Mouse (Mus musculus) cerebellum, postnatal 4 days (tissue): ENCODE results near the gene Pdcd6.

Source experiments
- DNase-seq, 2 experiments: peaks; one replicate each; pipeline ENCODE4 v3.0.0; 2022; ENCODE audit warnings: low spot score in 2 of 2, mixed read lengths in 1 of 2

The Pdcd6 gene

DNA sequence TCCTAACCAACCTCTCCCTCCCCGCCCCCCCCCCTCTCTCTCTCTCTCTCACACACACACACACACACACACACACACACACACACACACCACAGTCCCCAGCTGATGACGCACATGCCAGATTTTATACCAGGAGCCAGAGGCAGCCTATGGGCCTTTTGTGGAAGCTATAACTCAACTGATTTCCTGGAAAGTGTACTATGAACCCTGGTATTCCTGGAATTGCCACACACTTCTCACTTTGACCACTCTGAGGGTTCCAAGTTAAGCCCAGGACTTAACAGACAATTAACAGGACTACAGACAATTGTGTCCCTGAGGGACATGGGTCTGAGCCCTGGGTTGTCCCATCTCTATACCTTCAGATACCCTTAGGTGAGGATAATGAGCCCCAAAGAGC is 35.1 kb downstream of the Pdcd6 start:
- no peak for DNase-seq

DNA sequence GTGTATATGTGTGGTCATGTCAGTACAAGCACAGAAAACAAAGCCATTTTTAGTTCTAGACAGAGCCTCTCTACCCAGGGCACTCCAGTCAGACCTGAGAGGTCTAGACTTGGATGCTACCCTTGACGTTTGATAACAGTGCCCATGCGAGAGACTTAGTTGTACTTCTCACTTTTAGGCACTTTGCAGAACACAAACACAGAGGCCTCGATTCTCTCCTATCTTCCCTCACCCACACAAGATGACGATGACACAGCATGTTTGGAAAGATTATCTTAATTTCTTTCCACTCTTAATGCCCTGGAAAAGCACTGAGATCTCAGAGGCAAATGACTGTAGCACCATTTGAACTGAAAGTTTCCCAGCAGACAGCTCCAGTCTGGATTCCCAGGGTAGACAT is 41.7 kb downstream of the Pdcd6 start:
- no peak for DNase-seq

- peak in 1 of 2 experiments; percentile 49 for DNase-seq
Measured at GRCm38 (mm10) chr13:74260231-74260992, 57.0 kb downstream of the Pdcd6 start.

- peak in 1 of 2 experiments; percentile 49 for DNase-seq
Measured at GRCm38 (mm10) chr13:74259460-74260230, 57.7 kb downstream of the Pdcd6 start.
